Mouse (Mus musculus) T-helper 17 cell (primary cell): ENCODE data around the gene Gspt1.

Source experiments
- in situ Hi-C, 2 experiments: fragments of 300-600 bp; cut with MboI, MseI; formaldehyde crosslinking; loops; 1 replicate in 1 of 2; 2 replicates in 1 of 2; pipeline ENCODE4 v1.15.1; 2025; ENCODE audit warnings: high pct_unique_total_duplicates in 2 of 2

Gene Gspt1

DNA sequence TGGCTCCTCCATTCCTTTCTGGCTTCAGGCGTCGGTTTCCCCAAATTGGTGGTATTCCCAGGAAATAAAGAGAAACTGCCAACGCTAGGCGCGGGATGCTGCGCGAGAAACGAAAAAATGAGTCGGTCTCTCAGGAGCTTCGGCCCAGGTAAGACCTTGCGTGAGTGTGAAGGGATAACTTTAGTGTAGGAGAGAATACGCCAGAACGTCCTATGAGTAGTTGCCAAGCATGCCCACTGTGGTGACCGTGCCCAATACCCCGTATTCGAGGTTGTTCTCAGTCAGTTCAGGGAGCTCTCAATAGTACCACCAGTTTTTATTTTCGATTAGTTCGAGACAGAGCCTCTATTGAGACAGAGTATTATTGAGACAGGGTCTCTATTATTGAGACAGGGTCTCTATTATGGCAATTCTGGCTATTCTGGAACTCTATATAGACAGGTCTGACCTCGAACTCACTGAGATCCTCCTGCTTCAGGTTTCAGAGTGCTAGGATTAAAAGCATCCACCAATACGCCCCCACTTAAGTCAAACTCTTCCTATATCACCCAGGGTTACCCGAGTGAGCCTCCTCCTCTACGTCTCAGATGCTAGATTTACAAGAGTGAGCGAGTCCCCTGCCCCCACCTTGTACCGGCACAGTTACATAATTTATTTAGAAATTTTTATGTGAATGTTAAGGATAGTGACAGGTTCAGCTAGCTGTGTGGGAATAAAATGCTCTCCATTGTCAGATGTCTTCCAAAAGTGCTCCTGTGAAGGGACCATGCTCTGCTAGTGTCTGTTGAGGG, 50.3 kb downstream of the Gspt1 start:
- in situ Hi-C loops: no loop called here

DNA sequence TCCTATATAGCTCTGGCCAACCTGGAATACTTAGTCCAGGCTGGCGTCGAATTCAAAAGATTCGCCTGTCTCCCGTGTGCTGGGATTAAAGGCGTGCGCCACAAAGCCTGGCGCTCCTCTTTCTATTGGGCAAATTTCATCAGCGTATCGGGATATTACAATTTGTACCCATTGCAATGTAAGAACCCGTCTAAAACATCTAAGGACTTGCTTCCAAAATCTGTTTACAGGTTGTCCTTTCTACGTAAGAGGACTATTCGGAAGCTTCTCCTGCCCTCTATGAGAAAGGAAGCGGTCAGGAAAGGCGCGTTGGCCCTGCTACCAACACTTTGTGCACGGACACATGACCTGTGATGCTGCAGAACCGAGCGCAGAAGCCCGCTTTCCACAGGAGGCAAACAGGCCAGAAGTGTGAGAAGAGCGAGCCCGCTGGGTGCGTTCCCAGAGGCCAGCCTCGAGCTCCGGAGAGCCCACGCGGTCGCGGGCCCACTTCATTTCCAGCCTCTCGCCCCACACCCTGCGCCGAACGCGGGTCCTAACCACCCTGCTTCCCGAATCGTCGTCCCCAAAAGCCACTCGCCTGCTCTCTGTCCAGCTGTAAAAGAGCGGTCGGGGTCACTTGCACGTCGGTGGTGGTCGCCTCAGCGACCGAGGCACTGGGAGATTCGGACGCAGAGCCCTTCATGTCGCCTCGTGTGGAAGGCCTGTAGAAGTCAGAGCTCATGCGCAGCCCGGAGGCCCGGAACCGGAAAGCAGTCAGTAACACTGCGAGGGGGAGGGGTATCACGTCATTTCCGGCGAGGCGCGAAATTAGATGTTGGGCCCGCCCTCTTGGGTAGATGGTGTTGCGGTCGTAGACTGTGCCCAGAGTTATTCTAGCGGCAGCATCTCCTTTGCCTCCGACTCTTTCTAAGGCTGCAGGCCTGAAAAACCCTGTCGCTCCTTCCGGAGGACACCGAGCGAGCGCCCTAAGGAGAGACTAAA, 51.3 kb downstream of the Gspt1 start, which contains the start of gene Rsl1d1:
Rsl1d1 (minus strand) TSS at position 761 of the 984 bp plus-strand sequence.
- in situ Hi-C loops: no loop called here

DNA sequence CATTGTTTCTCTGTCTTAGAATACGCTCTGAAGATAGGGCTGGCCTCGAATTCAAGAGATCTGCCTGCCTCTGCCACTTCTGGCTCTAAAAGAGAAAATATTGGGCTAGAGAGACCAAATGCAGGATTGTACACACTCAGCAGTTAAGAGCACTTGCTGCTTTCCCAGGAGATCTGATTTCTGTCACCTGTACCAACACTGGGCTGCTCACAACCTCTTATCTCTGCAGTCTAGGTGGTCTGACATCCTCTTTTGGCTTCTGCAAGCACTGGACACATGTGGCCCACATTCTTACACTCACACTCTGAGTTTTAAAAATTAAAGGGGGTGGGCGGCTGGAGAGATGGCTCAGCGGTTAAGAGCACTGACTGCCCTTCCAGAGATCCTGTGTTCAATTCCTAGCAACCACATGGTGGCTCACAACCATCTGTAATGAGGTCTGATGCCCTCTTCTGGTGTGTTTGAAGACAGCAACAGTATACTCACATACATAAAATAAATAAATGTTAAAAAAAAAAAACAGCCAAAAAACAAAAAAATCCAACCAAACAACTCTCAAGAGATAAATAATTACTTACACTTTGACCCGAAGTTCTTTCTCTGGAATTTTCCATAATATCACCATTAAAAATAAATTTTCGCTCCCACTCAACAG, 52.3 kb downstream of the Gspt1 start:
- in situ Hi-C loops: no loop called here

DNA sequence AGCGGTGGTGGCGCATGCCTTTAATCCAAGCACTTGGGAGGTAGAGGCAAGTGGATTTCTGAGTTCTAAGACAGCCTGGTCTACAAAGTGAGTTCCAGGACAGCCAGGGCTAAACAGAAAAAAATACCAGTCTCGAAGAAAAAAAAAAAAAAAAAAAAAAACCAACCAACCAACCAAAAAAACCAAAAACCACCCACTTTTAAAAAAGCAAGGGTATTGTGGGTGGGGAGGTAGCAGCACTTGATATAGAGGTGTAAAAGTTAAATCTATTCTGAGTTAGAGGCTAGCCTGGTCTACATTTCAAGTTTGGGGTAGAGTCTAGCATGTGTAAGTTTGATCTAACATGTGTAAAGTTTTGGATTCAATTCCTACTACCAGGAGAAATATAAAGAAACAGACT, 53.9 kb downstream of the Gspt1 start:
- in situ Hi-C loops: no loop called here

DNA sequence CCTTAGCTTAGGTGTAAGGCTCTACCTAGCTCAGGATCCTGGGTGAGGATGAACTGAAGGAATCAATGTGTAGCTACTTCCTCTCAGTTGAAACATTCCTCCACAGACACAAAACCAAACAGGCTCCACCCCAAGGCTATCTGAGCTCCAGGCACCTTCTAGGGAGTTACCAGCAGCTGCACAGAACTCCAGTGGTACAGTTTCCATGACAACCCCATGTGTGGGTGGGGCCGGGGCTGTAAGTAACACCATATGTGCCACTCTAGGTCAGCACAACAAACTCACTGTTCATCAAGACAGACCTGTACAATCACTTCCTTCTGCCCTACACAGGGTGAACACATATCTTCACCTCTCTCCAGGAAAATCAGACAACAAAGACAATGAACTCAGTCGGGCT, 55.7 kb downstream of the Gspt1 start:
- in situ Hi-C loops: no loop called here

DNA sequence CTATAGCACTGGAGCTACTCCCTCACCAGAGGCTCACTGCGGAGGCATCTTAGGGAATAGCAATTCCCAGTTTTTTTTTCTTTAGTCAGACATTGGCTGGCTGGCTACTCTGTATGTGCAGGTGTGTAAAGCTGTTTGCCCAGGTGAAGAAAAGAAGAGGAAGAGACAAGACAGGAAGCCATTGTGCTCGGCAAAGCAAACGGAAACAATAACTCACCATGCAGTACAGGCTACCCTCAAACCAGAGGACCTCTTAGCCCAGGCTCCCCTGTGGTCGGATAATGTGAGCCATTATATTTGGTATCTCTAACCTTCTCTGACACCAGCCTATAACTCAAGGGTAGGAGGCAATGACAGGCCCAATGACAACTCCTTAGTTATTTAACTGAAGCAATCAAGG, 57.1 kb downstream of the Gspt1 start:
- in situ Hi-C loops: no loop called here

DNA sequence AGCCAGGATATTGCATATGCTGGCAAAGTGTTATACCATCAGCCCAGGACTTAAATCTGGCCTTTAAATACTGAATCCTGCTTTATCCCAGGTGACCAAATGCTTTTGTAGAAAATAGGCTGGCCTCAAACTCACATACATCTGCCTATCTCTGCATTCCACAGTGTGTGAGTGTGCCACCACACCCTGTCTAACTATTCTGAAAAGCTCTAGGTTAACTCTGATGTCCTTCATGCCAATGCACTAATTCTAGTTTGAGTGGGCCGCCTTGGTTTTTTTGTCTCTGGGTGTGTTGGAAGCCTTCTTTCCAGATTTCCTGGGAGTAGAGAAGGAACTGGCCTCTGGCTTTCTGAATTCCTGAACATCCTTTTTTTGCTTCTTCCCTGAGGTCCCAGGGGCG, 60.9 kb downstream of the Gspt1 start:
- in situ Hi-C loops: loop anchor here in 1 of 2 experiments (5.0 kb wide), 1 partner anchor 46 kb away; no protein-coding TSS in a partner anchor

DNA sequence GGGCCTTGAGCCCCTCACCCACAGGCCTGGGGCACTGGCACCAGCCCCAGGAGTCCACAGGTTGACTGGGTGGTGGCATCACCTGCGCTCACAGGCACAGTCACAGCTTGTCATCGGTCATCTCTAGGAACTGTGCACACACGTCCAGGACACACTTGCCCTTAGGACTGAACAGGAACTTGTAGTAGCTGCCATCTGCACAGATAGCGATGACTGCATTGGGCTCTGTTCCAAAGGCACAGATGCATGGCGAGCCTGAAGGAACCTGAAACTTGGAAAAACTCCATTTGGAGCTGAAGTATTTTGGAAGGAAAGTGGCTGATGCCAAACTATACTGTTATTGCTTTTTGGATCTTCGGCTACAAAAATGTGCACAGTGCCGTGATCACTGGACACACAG, 64.0 kb downstream of the Gspt1 start:
- in situ Hi-C loops: loop anchor here in 1 of 2 experiments (5.0 kb wide), 1 partner anchor 43 kb away; no protein-coding TSS in a partner anchor

DNA sequence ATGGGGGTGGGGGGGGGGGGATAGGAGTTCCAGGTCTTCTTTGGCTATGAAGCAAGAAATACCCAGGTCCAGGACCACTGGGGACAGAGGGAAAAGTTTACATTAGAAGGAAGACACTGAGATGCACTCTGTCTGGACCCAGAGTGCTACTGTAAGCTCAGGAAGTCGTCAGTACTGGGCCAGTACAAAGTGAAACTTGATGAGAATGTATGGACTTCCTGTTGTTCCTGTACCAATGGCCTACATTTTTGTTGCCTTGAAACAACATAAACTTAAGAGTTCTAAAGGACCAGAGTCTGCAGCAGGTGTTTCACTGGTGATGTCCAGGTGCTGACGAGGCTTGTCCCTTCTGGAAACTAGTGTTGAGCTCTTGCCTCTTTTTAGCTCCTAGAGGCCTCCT, 76.7 kb downstream of the Gspt1 start:
- in situ Hi-C loops: loop anchor here in 1 of 2 experiments (10.0 kb wide), 1 partner anchor 277 kb away; no protein-coding TSS in a partner anchor

DNA sequence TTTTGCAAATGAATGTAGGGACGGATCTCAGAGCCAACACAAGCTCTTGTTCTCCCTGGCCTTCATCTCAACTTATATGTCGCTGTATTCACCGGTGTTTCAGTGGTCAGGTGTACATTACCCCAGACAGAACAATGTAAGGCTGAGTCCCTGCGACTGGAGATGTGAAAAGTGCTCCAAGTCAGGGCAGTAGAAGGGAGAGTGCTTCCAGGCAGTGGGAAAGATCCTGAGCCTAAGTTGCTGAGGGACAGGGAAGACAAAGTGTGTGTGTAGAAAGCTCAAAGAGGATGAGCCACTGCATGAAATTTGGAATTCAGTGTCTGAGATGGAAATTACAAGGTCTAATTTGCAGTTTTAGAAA, 77.3 kb downstream of the Gspt1 start:
- in situ Hi-C loops: loop anchor here in 1 of 2 experiments (10.0 kb wide), 1 partner anchor 278 kb away; no protein-coding TSS in a partner anchor

DNA sequence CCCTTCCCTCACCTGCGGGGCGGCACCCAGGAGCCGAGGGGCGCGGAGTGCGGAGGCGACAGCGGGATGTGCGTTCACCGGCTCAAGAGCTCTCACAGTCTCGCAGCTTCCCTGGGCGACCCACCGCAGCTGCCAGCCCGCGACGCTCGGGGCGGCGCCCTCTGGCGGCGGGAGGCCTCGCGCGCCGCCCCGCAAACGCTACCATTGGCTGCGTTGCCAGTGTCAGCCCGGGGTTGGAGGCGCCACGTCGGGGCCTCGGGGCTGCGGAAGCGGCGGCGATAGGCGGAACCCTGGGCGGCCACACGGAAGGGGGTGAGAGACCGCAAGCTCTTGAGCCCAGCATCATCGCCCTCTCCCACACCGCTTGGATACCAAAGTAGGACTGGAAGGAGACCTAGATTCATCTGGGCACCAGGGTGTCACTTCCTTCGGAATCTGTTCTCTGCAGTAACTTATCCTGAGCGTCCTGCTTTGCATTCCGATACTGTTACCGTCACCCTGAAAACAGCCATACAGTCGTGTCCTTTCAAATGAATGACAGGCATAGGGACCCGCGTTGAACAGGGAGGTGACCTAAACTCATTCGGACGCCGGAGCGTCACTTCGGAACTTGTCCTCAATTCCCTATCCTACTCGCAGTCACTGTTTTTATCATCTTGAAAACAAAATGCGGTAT, 77.8 kb downstream of the Gspt1 start, which contains the start of gene Zc3h7a:
Zc3h7a (minus strand) TSS at position 186 of the 676 bp plus-strand sequence.
- in situ Hi-C loops: loop anchor here in 1 of 2 experiments (10.0 kb wide), 1 partner anchor 278 kb away; no protein-coding TSS in a partner anchor

DNA sequence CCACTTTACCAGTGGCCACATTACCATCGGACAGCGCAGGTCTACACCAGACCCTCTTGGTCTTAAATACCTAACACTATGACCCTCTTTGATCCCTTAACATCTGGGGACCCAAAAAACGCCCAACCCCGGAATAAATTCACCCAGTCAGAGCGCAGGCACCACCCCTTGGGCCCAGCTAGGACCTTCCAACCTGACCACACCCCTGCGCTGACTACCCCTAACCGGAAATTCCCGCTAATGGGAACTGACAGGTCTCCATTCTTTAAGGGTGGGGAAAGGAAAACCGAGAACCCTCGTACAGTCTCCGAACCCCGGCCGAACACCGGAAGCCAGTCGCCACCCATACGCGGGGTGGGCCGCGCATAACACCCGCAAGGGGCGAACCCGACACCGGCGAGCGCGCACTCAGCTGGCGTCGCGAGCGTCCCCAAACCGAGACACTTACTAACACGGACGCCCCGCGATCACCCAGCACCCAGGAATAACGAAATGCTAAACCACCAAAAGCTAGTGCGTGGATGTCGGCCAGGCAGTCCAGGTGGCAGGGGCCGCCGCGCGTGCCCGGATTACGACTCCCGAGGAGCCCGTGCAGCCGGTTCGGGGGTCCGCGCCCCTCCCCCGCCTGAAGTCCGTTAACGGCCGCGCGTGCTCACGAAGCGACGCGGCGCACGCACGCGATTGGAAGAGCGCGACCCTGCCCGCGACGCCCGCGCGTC, 78.5 kb downstream of the Gspt1 start:
- in situ Hi-C loops: loop anchor here in 1 of 2 experiments (10.0 kb wide), 1 partner anchor 279 kb away; no protein-coding TSS in a partner anchor

DNA sequence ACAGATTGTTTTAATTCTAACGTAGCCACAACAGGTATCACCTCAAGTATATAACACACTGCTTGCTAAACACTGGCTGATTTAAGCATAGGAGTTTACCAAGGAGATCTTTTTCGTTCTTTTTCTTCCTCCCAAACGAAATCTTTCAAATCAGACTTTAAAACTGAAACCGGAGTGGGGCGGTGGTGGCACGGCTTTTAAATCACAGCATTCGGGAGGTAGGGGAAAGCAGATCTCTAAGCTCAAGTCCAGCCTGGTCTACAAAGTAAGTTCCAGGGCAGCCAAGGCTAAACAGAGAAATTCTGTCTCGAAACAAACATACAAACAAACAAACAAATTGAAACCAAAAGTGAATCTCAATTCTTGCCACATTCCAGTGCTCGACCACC, 79.0 kb downstream of the Gspt1 start:
- in situ Hi-C loops: loop anchor here in 1 of 2 experiments (10.0 kb wide), 1 partner anchor 280 kb away; no protein-coding TSS in a partner anchor

DNA sequence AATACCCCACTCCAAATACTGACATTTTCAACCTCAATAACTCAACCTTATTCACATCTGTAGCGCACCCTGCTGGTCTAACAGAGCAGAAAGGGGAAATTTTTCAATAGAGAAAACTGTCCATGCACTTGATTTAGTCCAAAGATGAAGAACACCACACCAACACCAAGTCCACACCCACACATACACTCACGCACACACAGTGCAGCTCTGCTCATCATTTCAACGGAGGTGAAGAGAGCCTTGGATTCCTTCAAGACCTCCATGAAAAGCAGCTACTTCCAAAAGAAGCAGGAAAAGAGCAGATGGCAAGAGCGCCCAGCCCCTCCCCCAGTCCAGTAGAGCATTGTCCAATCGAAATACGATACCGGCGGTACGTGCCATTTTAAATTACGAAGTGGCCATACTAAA, 79.4 kb downstream of the Gspt1 start:
- in situ Hi-C loops: loop anchor here in 1 of 2 experiments (10.0 kb wide), 1 partner anchor 280 kb away; no protein-coding TSS in a partner anchor

DNA sequence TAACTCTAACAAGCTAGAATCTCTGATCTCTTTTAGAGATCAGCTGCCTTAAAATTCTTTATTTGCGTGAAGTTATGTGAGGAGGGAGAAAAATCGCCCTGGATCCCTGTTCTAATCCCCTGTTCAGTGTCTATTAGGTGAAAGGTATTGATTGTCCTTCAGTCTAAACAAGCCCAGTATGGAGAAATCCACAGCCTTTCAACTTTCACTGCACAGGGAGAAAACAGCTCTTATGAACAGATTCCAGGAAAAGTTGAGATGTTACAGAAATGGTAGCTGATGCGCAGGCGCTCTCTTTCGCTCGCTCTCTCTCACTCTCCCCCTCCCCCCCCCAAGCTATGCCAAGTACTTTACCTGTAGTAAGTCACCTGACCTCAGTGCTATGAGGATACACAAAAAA, 82.4 kb downstream of the Gspt1 start:
- in situ Hi-C loops: loop anchor here in 1 of 2 experiments (10.0 kb wide), 1 partner anchor 283 kb away; no protein-coding TSS in a partner anchor
